Mouse (Mus musculus) spleen, adult 2 months (tissue): ENCODE measurements around the gene Psmc3.

ENCODE experiments used
- CTCF ChIP-seq: fragments of 200-500 bp; IDR thresholded peaks from 2 replicates; pipeline ENCODE4 v1.5.1; 2011; ENCODE audit warnings: mild to moderate bottlenecking, inconsistent platforms; ENCODE audit not compliant: insufficient read depth, insufficient read length, insufficient replicate concordance; ENCODE audit errors: extremely low read depth
- POLR2A ChIP-seq: fragments of 200-500 bp; IDR thresholded peaks from 2 replicates; pipeline ENCODE4 v1.6.1; 2011; ENCODE audit warnings: low read depth, low read length, inconsistent platforms

GRCm38 (mm10) chr2:91087453-91087852, 33.6 kb downstream of the Psmc3 start:
- TF ChIP-seq CTCF = no peak
- no peak for TF ChIP-seq POLR2A
